Mouse (Mus musculus) embryonic facial prominence, embryonic 12.5 days (tissue): ENCODE measurements around the gene Nsdhl. TPM values are rescaled to one million over a fixed set of nuclear protein-coding genes. Genes with fewer than 3 reads are reported as not detected.
A peak's percentile ranks its signal among the peaks of the same experiment; 100 is the strongest.

ENCODE experiments used
- ATAC-seq: fragments of 200-750 bp; cut with Nextera tagmentation; 2 replicates; pipeline ENCODE4 v1.8.0; 2017; ENCODE audit not compliant: insufficient number of reproducible peaks, insufficient read depth, low FRiP score, low TSS enrichment
- H3K27ac ChIP-seq: fragments of 300-500 bp; sonication (generic); 2 replicates; pipeline ENCODE4 v1.5.1; 2016; ENCODE audit warnings: mild to moderate bottlenecking
- H3K27me3 ChIP-seq: fragments of 300-500 bp; sonication (generic); 2 replicates; pipeline ENCODE4 v1.6.1; 2016; ENCODE audit warnings: mild to moderate bottlenecking, moderate library complexity
- H3K36me3 ChIP-seq: fragments of 300-500 bp; sonication (generic); 2 replicates; pipeline ENCODE4 v1.6.1; 2016; ENCODE audit warnings: mild to moderate bottlenecking
- H3K4me1 ChIP-seq: fragments of 300-500 bp; sonication (generic); 2 replicates; pipeline ENCODE4 v1.6.1; 2016
- H3K4me2 ChIP-seq: fragments of 300-500 bp; sonication (generic); replicated peaks from 2 replicates; pipeline ENCODE4 v1.6.1; 2016; ENCODE audit warnings: mild to moderate bottlenecking, moderate library complexity
- H3K4me3 ChIP-seq: fragments of 300-500 bp; sonication (generic); 2 replicates; pipeline ENCODE4 v1.5.1; 2016; ENCODE audit warnings: mild to moderate bottlenecking
- H3K9ac ChIP-seq: fragments of 300-500 bp; sonication (generic); 2 replicates; pipeline ENCODE4 v1.6.1; 2016; ENCODE audit warnings: mild to moderate bottlenecking, moderate library complexity
- H3K9me3 ChIP-seq: fragments of 300-500 bp; sonication (generic); 2 replicates; pipeline ENCODE4 v1.6.1; 2016; ENCODE audit warnings: mild to moderate bottlenecking, moderate library complexity
- WGBS: fragments of 180-500 bp; shearing (Covaris S2); methylation state at CpG from one replicate; pipeline ENCODE4 v1.1.7; 2016; 5-methylcytosine and 5-hydroxymethylcytosine counted together
- polyA plus RNA-seq: library from polyadenylated mRNA; unstranded; fragments of >200 nt; fragmentation: Nextera tagmentation; extraction: Ambion mirVana; gene quantifications from 2 replicates; pipeline ENCODE4 v1.2.1, GENCODE M21; 2016

Gene Nsdhl
- polyA plus RNA-seq, 1 experiment from 2014 or later = 26.2 TPM

- Histone ChIP-seq H3K9me3 (no peaks in the 10 kb centered on the region), H3K9ac (no peak overlapping the region), H3K4me3 (no peak overlapping the region), H3K4me1 (no peaks in the 10 kb centered on the region), H3K36me3 (no peaks in the 10 kb centered on the region; the same call in 1 of the 2 replicates), H3K27me3 (no peaks in the 10 kb centered on the region), H3K27ac (no peak overlapping the region), H3K4me2 (no peak overlapping the region)
- 87% methylated on average over 4 of the region's 4 CpGs for whole genome bisulfite sequencing
- ATAC-seq = no peak
Observed at GRCm38 (mm10) chrX:72960431-72960830, 42.1 kb downstream of the Nsdhl start.

- H3K4me2 ChIP-seq = no peak overlapping the region
- H3K4me1 ChIP-seq = no peaks in the 10 kb centered on the region
- WGBS = 68% methylated on average over 3 of the region's 3 CpGs
Observed at GRCm38 (mm10) chrX:72961511-72961910, 43.2 kb downstream of the Nsdhl start.

GRCm38 (mm10) chrX:72962743-72963142, 44.4 kb downstream of the Nsdhl start:
- no peak overlapping the region for H3K27ac ChIP-seq
- H3K4me1 ChIP-seq = no peaks in the 10 kb centered on the region
- H3K27me3 ChIP-seq = no peaks in the 10 kb centered on the region
- H3K4me2 ChIP-seq = no peak overlapping the region
- H3K9ac ChIP-seq = no peak overlapping the region
- H3K36me3 ChIP-seq = no peaks in the 10 kb centered on the region; the same call in 1 of the 2 replicates
- no peaks in the 10 kb centered on the region for H3K9me3 ChIP-seq
- ATAC-seq = no peak
- WGBS = 81% methylated on average over 3 of the region's 3 CpGs
- no peak overlapping the region for H3K4me3 ChIP-seq

More at GRCm38 (mm10) chrX:72961511-72961910, 43.2 kb downstream of the Nsdhl start:
- Histone ChIP-seq H3K27me3 (no peaks in the 10 kb centered on the region), H3K4me3 (no peak overlapping the region), H3K27ac (no peak overlapping the region), H3K36me3 (no peaks in the 10 kb centered on the region; the same call in 1 of the 2 replicates), H3K9ac (no peak overlapping the region), H3K9me3 (no peaks in the 10 kb centered on the region)
- ATAC-seq = no peak

- H3K27ac ChIP-seq = no peak overlapping the region
- 59% methylated on average over 6 of the region's 6 CpGs for WGBS
- peaks cover 3% of the 10 kb centered on the region; the same call in 1 of the 2 replicates for H3K27me3 ChIP-seq
- no peaks in the 10 kb centered on the region for H3K9me3 ChIP-seq
- H3K4me3 ChIP-seq = no peak overlapping the region
- no peaks in the 10 kb centered on the region for H3K36me3 ChIP-seq
- H3K4me2 ChIP-seq = no peak overlapping the region
- no peak for ATAC-seq
- no peaks in the 10 kb centered on the region for H3K4me1 ChIP-seq
- H3K9ac ChIP-seq = no peak overlapping the region
Observed at GRCm38 (mm10) chrX:72982831-72983230, 64.5 kb downstream of the Nsdhl start.

GRCm38 (mm10) chrX:72985607-72986006, 67.2 kb downstream of the Nsdhl start:
- H3K27ac ChIP-seq = no peak overlapping the region
- H3K4me1 ChIP-seq = no peaks in the 10 kb centered on the region
- no peak overlapping the region for H3K4me2 ChIP-seq
- H3K4me3 ChIP-seq = no peak overlapping the region
- no peaks in the 10 kb centered on the region for H3K36me3 ChIP-seq
- no peak for ATAC-seq
- peaks cover 3% of the 10 kb centered on the region; the same call in 1 of the 2 replicates for H3K27me3 ChIP-seq
- H3K9ac ChIP-seq = no peak overlapping the region
- no peaks in the 10 kb centered on the region for H3K9me3 ChIP-seq
- 95% methylated on average over 2 of the region's 2 CpGs for WGBS

GRCm38 (mm10) chrX:72986841-72987519, 68.6 kb downstream of the Nsdhl start, which contains the start of gene Zfp185:
Gene Zfp185, plus strand, starts transcription at chrX:72987339.
- no peaks in the 10 kb centered on the region for H3K36me3 ChIP-seq
- H3K4me2 ChIP-seq = peak within 1 kb of the TSS; percentile 57
- H3K27me3 ChIP-seq = peaks cover 3% of the 10 kb centered on the region; the same call in 1 of the 2 replicates
- H3K9me3 ChIP-seq = no peaks in the 10 kb centered on the region
- peak within 1 kb of the TSS; percentile 30 for H3K9ac ChIP-seq
- no peak within 1 kb of the TSS for H3K27ac ChIP-seq
- no peaks in the 10 kb centered on the region for H3K4me1 ChIP-seq
- 23% methylated on average over 38 of the region's 45 CpGs for WGBS
- peak; percentile 82 for ATAC-seq
- H3K4me3 ChIP-seq = peak within 1 kb of the TSS; percentile 34

- Histone ChIP-seq H3K27ac (no peak overlapping the region), H3K4me1 (no peaks in the 10 kb centered on the region), H3K4me2 (peak overlapping the region; percentile 57), H3K9ac (peak overlapping the region; percentile 30), H3K9me3 (no peaks in the 10 kb centered on the region), H3K4me3 (peak overlapping the region; percentile 34), H3K27me3 (peaks cover 3% of the 10 kb centered on the region; the same call in 1 of the 2 replicates), H3K36me3 (no peaks in the 10 kb centered on the region)
- WGBS = 29% methylated on average over 14 of the region's 14 CpGs
- ATAC-seq = no peak
Observed at GRCm38 (mm10) chrX:72987520-72987905, 69.2 kb downstream of the Nsdhl start.

- no peaks in the 10 kb centered on the region for H3K36me3 ChIP-seq
- H3K9ac ChIP-seq = no peak overlapping the region
- ATAC-seq = no peak
- H3K4me2 ChIP-seq = no peak overlapping the region
- 87% methylated on average over 3 of the region's 3 CpGs for WGBS
- H3K4me3 ChIP-seq = no peak overlapping the region
- H3K27me3 ChIP-seq = peaks cover 3% of the 10 kb centered on the region; the same call in 1 of the 2 replicates
- no peaks in the 10 kb centered on the region for H3K4me1 ChIP-seq
- H3K27ac ChIP-seq = no peak overlapping the region
- H3K9me3 ChIP-seq = no peaks in the 10 kb centered on the region
Observed at GRCm38 (mm10) chrX:72988431-72988830, 70.1 kb downstream of the Nsdhl start.

GRCm38 (mm10) chrX:72990581-72990980, 72.2 kb downstream of the Nsdhl start:
- no peak overlapping the region for H3K9ac ChIP-seq
- no peak for ATAC-seq
- H3K9me3 ChIP-seq = no peaks in the 10 kb centered on the region
- no peak overlapping the region for H3K4me2 ChIP-seq
- peaks cover 3% of the 10 kb centered on the region; the same call in 1 of the 2 replicates for H3K27me3 ChIP-seq
- no peaks in the 10 kb centered on the region for H3K4me1 ChIP-seq
- H3K27ac ChIP-seq = no peak overlapping the region
- no peaks in the 10 kb centered on the region for H3K36me3 ChIP-seq
- no peak overlapping the region for H3K4me3 ChIP-seq
- 67% methylated on average over 3 of the region's 3 CpGs for WGBS

GRCm38 (mm10) chrX:72992291-72992919, 74.0 kb downstream of the Nsdhl start:
- Histone ChIP-seq H3K4me1 (no peaks in the 10 kb centered on the region), H3K9ac (no peak overlapping the region), H3K4me2 (no peak overlapping the region), H3K27me3 (no peaks in the 10 kb centered on the region; the same call in 1 of the 2 replicates), H3K4me3 (no peak overlapping the region), H3K36me3 (no peaks in the 10 kb centered on the region), H3K27ac (no peak overlapping the region), H3K9me3 (no peaks in the 10 kb centered on the region)
- WGBS = 59% methylated on average over 5 of the region's 5 CpGs
- no peak for ATAC-seq

- H3K36me3 ChIP-seq = no peaks in the 10 kb centered on the region
- no peak for ATAC-seq
- no peaks in the 10 kb centered on the region for H3K9me3 ChIP-seq
- H3K4me3 ChIP-seq = no peak overlapping the region
- H3K27ac ChIP-seq = no peak overlapping the region
- no peaks in the 10 kb centered on the region; the same call in 1 of the 2 replicates for H3K27me3 ChIP-seq
- WGBS = 76% methylated on average over 3 of the region's 3 CpGs
- H3K9ac ChIP-seq = no peak overlapping the region
- H3K4me2 ChIP-seq = no peak overlapping the region
- no peaks in the 10 kb centered on the region for H3K4me1 ChIP-seq
Observed at GRCm38 (mm10) chrX:72995542-72995941, 77.2 kb downstream of the Nsdhl start.

- Histone ChIP-seq H3K27me3 (no peaks in the 10 kb centered on the region), H3K36me3 (no peaks in the 10 kb centered on the region), H3K9ac (no peak overlapping the region), H3K4me2 (no peak overlapping the region), H3K9me3 (no peaks in the 10 kb centered on the region), H3K4me1 (no peaks in the 10 kb centered on the region), H3K27ac (no peak overlapping the region), H3K4me3 (no peak overlapping the region)
- 88% methylated on average over 5 of the region's 5 CpGs for WGBS
- ATAC-seq = no peak
Observed at GRCm38 (mm10) chrX:73003110-73003509, 84.8 kb downstream of the Nsdhl start.
